Mouse (Mus musculus): ENCODE results near the gene Arhgap45. TPM values are rescaled to one million over a fixed set of nuclear protein-coding genes. Genes with fewer than 3 reads are reported as not detected.

Arhgap45 gene
- 100 to 1,000 TPM; 428 to 464 TPM for total RNA-seq (2023)

GRCm38 (mm10) chr10:80016511-80016910 lies at the start of gene Arhgap45:
Arhgap45 (plus strand) TSS chr10:80016653.

GRCm38 (mm10) chr10:79970415-79971182 lies 45.9 kb upstream of the Arhgap45 start, which contains the start of gene Grin3b:
Grin3b (plus strand) TSS chr10:79970715.

DNA sequence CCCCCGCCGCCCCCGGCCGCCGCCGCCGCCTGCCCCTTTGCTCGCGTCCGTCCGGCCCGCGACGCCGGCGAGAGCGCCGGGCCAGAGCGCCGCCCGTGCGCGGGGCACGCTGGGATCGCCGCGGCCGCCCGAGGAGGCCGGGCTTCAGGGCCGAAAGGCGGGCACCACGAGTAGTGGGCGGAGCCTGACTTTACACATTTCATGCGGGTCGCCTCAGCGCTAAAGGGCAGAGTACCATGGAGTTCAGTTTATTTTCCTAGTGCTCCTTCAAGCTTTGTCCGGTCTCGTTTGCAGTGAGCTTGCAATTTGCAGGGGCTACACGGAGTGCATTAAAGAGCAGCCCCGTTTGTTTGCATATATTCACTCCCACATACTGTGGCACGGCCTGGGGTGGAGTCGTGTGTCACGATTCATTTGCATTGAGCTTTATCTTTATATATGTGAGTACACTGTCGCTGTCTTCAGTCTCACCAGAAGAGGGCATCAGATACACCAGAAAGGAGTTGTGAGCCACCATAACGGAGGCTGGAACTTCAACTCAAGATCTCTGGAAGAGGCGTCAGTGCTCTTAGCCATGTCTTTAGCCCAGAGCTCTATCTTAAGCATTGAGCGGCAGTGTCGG lies 32.1 kb upstream of the Arhgap45 start, which contains the start of gene Tmem259:
Gene Tmem259, minus strand, starts transcription at position 136 of the 622 bp plus-strand sequence.

DNA sequence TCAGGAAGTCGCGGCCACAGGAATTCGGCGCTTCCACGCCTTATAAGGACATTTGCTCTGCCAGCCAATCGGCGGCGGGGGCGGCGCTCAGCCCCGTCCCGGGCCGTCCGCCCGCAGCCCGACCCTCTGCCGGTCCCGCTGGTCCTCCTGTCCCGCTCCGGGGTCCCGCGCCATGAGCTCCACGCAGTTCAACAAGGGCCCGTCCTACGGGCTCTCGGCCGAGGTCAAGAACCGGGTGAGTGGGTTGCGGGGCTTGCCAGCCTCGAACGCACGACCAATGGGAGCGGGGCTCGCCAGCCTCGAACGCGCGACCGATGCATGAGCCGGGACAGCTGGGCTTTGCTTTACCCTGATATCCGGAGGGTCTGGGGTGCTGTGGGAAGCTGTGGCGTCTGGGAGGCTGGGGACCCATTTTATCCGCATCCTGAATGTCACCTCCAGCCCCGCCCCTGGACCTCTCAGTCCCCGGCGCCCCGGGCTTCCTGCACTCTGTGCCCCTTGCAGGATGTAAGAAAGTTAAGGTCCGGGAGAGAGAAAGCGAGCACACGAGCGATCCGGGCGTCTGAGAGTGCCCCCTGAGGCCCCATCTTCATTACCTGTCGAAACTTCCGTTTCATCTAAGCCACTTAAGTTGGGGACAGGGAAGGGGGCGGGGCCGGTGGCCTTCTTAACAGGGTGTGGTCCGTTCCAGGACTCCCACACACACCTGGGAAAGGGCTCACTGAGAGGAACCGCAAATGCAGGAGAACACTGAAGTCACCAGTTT lies 27.8 kb upstream of the Arhgap45 start, which contains the start of gene Cnn2:
Gene Cnn2, plus strand, starts transcription at position 79 of the 766 bp plus-strand sequence.

DNA sequence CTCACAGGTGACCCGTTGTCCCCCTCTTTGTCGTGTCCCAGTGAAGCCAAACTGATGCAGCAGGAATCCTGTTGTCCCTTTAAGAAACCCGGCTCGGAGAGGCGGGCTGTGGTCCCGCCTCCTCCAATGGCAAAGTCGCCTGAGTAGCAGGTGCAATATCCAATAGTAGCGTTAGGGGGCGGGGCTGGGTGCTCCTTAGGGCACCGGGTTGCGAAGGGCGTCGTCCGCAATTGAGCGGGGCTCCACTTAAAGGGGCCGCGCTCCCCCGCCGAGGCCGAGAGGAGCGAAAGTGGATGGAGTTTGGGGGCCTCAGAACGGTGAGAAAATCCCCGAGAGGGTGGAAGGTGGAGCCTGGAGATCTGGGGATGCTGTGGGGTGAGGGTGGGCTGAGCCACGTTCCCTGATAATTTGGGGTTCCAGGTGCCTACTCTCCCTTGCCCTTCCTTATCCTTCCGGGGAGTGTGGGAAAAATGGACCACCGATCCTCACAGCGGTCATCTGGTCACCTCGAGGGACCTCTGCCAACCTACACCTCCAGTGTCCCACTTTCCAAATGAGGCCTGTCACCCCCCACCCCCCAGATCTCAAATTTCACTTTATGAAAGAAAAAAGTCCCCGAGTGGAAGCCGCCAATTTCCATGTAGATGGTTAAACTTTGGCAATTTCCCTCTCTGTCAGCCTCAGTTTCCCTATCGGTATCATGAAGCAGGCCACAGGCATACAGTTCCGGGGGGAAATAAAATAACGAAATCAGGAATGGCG lies 20.0 kb upstream of the Arhgap45 start, which contains the start of gene Abca7:
Gene Abca7, plus strand, starts transcription at position 223 of the 762 bp plus-strand sequence.

DNA sequence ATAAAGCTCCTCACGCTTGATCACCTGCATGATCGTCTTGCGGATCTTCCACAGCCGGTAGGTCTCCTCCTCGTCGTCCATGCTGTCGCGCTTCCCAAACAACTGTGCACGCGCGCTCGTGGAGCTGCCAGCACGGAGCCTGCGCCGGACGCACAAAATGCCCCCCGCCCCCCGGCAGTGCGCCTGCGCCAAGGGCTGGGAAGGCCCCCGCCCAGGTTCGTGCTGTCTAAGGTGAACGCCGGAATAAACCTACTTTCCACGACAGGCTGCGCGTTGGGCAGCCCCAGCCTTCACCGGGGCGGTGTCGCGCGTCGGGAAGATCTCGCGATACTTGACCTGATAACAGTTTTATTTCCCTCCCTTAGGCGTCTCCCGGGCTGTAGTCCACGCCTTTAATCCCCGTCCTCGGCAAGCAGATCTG lies 23.1 kb downstream of the Arhgap45 start, which contains the start of gene Polr2e:
Gene Polr2e, minus strand, starts transcription at position 237 of the 421 bp plus-strand sequence.

GRCm38 (mm10) chr10:80047041-80047565 lies 30.6 kb downstream of the Arhgap45 start, which contains the start of gene Gpx4:
Gpx4 (plus strand) TSS chr10:80047166.

Other genes starting within 250 kb of the Arhgap45 start
- gene Rnf126, start 249.7 kb upstream of the Arhgap45 start, total RNA-seq (2023): 10 to 100 TPM; 25.1 to 26.7 TPM
- gene Fstl3, start 239.4 kb upstream of the Arhgap45 start, total RNA-seq (2023): 1 to 10 TPM; 4.5 to 5.9 TPM
- 10 to 100 TPM; 13.6 to 18.0 TPM for gene Prss57, start 225.7 kb upstream of the Arhgap45 start, total RNA-seq (2023)
- 100 to 1,000 TPM; 124 to 129 TPM for gene Palm, start 223.1 kb upstream of the Arhgap45 start, total RNA-seq (2023)
- under 1 TPM; 0.46 to 0.51 TPM for gene Misp, start 195.7 kb upstream of the Arhgap45 start, total RNA-seq (2023)
- gene Ptbp1, start 162.2 kb upstream of the Arhgap45 start, total RNA-seq (2023): 100 to 1,000 TPM; 267 to 286 TPM
- 100 to 1,000 TPM; 466 to 531 TPM for gene Prtn3, start 142.2 kb upstream of the Arhgap45 start, total RNA-seq (2023)
- gene Plppr3, start 142.0 kb upstream of the Arhgap45 start, total RNA-seq (2023): 10 to 100 TPM; 20.7 to 23.9 TPM
- 100 to 1,000 TPM; 527 to 568 TPM for gene Elane, start 130.4 kb upstream of the Arhgap45 start, total RNA-seq (2023)
- gene Cfd, start 125.8 kb upstream of the Arhgap45 start, total RNA-seq (2023): not detected
- gene Med16, start 107.7 kb upstream of the Arhgap45 start, total RNA-seq (2023): 10 to 100 TPM; 32.8 to 40.7 TPM
- not detected for gene Gm26602, start 105.8 kb upstream of the Arhgap45 start, total RNA-seq (2023)
- 1 to 10 TPM; 5.0 to 5.4 TPM for gene Kiss1r, start 99.7 kb upstream of the Arhgap45 start, total RNA-seq (2023)
- gene R3hdm4, start 95.4 kb upstream of the Arhgap45 start, total RNA-seq (2023): 100 to 1,000 TPM; 488 to 566 TPM
- gene Arid3a, start 89.6 kb upstream of the Arhgap45 start, total RNA-seq (2023): 100 to 1,000 TPM; 187 to 197 TPM
- 10 to 100 TPM in 1 of 2 experiments, 1 to 10 TPM in 1; 9.9 to 13.2 TPM for gene Wdr18, start 56.5 kb upstream of the Arhgap45 start, total RNA-seq (2023)
- gene Grin3b, start 45.9 kb upstream of the Arhgap45 start, total RNA-seq (2023): under 1 TPM in 1 of 2 experiments, not detected in 1; 0.26 TPM
- gene Tmem259, start 32.3 kb upstream of the Arhgap45 start, total RNA-seq (2023): 10 to 100 TPM; 68.0 to 69.4 TPM
- 100 to 1,000 TPM; 543 to 593 TPM for gene Cnn2, start 28.1 kb upstream of the Arhgap45 start, total RNA-seq (2023)
- 100 to 1,000 TPM; 110 to 111 TPM for gene Abca7, start 20.2 kb upstream of the Arhgap45 start, total RNA-seq (2023)
- gene Polr2e, start 23.1 kb downstream of the Arhgap45 start, total RNA-seq (2023): 10 to 100 TPM; 34.8 to 48.1 TPM
- gene Gpx4, start 30.5 kb downstream of the Arhgap45 start, total RNA-seq (2023): 100 to 1,000 TPM; 269 to 306 TPM
- gene Sbno2, start 88.9 kb downstream of the Arhgap45 start, total RNA-seq (2023): 100 to 1,000 TPM; 141 to 163 TPM
- 100 to 1,000 TPM; 183 to 187 TPM for gene Stk11, start 99.2 kb downstream of the Arhgap45 start, total RNA-seq (2023)
- 100 to 1,000 TPM; 108 to 123 TPM for gene Atp5d, start 122.0 kb downstream of the Arhgap45 start, total RNA-seq (2023)
- gene Cbarp, start 124.2 kb downstream of the Arhgap45 start, total RNA-seq (2023): 1 to 10 TPM; 1.2 to 1.4 TPM
- gene Midn, start 131.6 kb downstream of the Arhgap45 start, total RNA-seq (2023): 100 to 1,000 TPM; 221 to 226 TPM
- gene Cirbp, start 149.3 kb downstream of the Arhgap45 start, total RNA-seq (2023): 10 to 100 TPM; 41.6 to 50.1 TPM
- 1 to 10 TPM; 5.1 to 7.1 TPM for gene 1600002K03Rik, start 156.3 kb downstream of the Arhgap45 start, total RNA-seq (2023)
- not detected for gene Efna2, start 162.8 kb downstream of the Arhgap45 start, total RNA-seq (2023)
- 10 to 100 TPM; 27.7 to 35.4 TPM for gene Mum1, start 209.8 kb downstream of the Arhgap45 start, total RNA-seq (2023)
- 10 to 100 TPM; 57.5 to 61.4 TPM for gene Ndufs7, start 232.5 kb downstream of the Arhgap45 start, total RNA-seq (2023)
- gene Gamt, start 244.4 kb downstream of the Arhgap45 start, total RNA-seq (2023): 1 to 10 TPM; 5.3 to 7.9 TPM
- 10 to 100 TPM; 92.4 to 98.1 TPM for gene Dazap1, start 244.8 kb downstream of the Arhgap45 start, total RNA-seq (2023)

All from neutrophil, adult 59 days (primary cell).